8 mouse cellular contexts compared by ENCODE assay signal in the genomic region with DNA sequence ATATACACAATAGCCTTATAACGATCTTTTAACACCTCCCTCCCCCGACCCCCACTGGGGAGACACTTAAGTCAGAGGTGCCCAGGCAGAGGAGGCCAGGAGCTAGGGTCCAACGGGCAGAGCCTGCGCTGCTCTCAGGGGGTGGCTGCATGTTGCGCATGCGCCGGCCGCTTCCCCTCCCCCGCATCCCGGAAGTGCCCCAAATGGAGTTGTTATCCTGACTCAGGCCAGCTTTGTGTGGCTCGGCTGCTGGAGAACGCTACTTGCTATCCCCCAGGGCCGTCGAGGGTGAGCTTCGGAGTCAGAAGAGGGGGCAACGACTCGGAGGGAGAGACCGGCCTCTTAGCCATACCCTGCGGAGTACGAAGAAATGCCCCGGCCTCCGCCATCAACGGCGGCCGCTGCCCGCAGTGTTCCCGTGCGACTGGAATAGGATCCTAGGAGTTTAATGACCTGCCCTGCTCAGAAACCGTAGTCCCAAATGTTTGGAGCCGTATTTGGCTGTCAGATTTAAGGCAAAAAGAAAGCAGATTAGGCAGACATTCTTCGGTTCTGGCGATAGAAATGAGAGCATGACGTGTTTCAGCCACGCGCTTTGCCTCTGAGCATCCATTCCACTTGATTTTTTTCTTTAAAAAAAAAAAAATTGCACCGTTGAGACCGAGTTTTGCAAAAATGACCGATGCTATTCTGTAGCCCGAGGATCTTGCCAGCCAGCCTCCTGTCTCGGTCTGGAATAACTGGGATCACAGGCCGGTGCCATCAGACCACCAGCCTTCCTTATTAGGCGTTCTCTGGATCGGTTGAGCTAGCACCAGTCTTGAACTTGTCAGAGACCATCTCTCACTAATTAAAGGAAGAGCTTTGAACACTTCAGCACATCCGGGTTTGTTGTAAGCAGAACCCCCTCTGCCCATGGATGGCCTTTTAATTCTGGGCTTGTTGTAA. TPM values are rescaled to one million over a fixed set of nuclear protein-coding genes. Genes with fewer than 3 reads are reported as not detected.
DNase-seq lines count a peak whose midpoint lies in the region; ATAC-seq lines count a peak whose summit lies in the region.

No protein-coding gene starts in this region.

- H3K36me3 ChIP-seq in megakaryocyte, embryonic 14.5 days (replicated peaks; ENCODE audit: low read length), result peaks cover 5% of the 10 kb centered on the region

- peak; percentile 73 to 81 for DNase-seq in gastrocnemius, adult 8-10 months (ENCODE audit: low spot score in 2 of 2)
- peak; percentile 71 for DNase-seq in hindlimb bud, embryonic 11.5 days (ENCODE audit: extremely low spot score, low read depth, low spot score)
- peak; percentile 76 to 77 for DNase-seq in left cerebral cortex, adult 8-10 months (ENCODE audit: low spot score in 2 of 2)
- peak; percentile 92 to 94 for DNase-seq in right cerebral cortex, postnatal 10 days (ENCODE audit: low spot score in 2 of 2)
- peak; percentile 89 for DNase-seq in urinary bladder, postnatal 14 days (ENCODE audit: low spot score)

- peaks cover 36% of the 10 kb centered on the region for H3K4me1 ChIP-seq in megakaryocyte, embryonic 14.5 days

- peaks cover 21% of the 10 kb centered on the region for H3K9me3 ChIP-seq in megakaryocyte, embryonic 14.5 days

- H3K27me3 ChIP-seq in megakaryocyte, embryonic 14.5 days (replicated peaks), result peaks cover 13% of the 10 kb centered on the region

- ATAC-seq in activated CD4-positive, CD25-positive, alpha-beta regulatory T cell, adult 4 months, result peak; percentile 93
- peak; percentile 73 for ATAC-seq in common myeloid progenitor, adult 5-6 weeks (replicated peaks; ENCODE audit: low read depth, poor library complexity, severe bottlenecking)

- H3K4me3 ChIP-seq in megakaryocyte, embryonic 14.5 days (replicated peaks), result peak overlapping the region; percentile 96

RNA-seq across cellular contexts. Expression of a gene that starts 39.9 kb away (rescaled TPM):
- under 1 TPM in 1 of 2 experiments, not detected in 1; 0.85 TPM for polyA plus RNA-seq in activated CD4-positive, CD25-positive, alpha-beta regulatory T cell, adult 4 months (2017; shearing (Covaris generic))
- total RNA-seq in common myeloid progenitor, adult 5-6 weeks (2017), result 0.23 and 1.4 TPM in 2 replicates
- total RNA-seq in gastrocnemius, adult 8-10 months (2022), result 1 to 10 TPM in 3 of 4 experiments, under 1 TPM in 1; 0.82 to 1.6 (median 1.3) TPM
- 10 to 100 TPM; 52.0 to 52.9 (median 52.4) TPM for total RNA-seq in left cerebral cortex, adult 8-10 months (2022)
- polyA plus RNA-seq in megakaryocyte, embryonic 14.5 days (2012; ENCODE audit: insufficient read depth, low replicate concordance), result 0.45 TPM in 1 of 2 replicates, not detected in the other

Comparison
In these comparisons a context has a peak if more than half of its experiments do, and no peak if none do; other contexts are left out.
1. Peak in every context shown above with its lines: DNase-seq, ATAC-seq and H3K4me3 ChIP-seq.
2. RNA of a gene that starts 39.9 kb away (total RNA-seq): 52.0 to 52.9 TPM in left cerebral cortex, adult 8-10 months; 0.82 to 1.6 TPM in gastrocnemius, adult 8-10 months and 0.23 to 1.4 TPM in common myeloid progenitor, adult 5-6 weeks; every median in the first group is over 10 times any median in the second.